Mouse (Mus musculus) 3134 (cell line): ENCODE measurements around the gene Edar.

Source experiments
- DNase-seq: peaks from one replicate; pipeline ENCODE4 v3.0.0-alpha.2; 2011; ENCODE audit warnings: low spot score; ENCODE audit not compliant: insufficient read length; ENCODE audit errors: extremely low read depth

Gene Edar

DNA sequence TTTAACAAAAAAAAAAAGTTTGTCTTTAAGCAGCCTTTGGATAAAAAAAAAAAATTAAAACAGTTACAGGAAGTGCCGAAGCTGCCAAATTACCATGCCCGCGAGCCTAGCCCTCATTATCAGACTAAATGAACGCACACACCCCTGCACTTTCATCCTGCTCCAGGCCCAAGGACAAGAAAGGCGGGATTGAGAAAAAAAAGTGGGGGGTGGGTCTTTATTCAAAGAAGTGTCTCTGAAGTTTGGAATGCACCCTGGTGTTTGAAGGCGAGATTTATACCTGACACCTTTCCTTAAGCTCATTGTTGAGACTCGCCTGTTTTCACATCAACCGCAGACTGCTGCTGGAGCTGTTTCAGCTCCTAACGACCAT is 23.4 kb downstream of the Edar start:
- DNase-seq: no peak

DNA sequence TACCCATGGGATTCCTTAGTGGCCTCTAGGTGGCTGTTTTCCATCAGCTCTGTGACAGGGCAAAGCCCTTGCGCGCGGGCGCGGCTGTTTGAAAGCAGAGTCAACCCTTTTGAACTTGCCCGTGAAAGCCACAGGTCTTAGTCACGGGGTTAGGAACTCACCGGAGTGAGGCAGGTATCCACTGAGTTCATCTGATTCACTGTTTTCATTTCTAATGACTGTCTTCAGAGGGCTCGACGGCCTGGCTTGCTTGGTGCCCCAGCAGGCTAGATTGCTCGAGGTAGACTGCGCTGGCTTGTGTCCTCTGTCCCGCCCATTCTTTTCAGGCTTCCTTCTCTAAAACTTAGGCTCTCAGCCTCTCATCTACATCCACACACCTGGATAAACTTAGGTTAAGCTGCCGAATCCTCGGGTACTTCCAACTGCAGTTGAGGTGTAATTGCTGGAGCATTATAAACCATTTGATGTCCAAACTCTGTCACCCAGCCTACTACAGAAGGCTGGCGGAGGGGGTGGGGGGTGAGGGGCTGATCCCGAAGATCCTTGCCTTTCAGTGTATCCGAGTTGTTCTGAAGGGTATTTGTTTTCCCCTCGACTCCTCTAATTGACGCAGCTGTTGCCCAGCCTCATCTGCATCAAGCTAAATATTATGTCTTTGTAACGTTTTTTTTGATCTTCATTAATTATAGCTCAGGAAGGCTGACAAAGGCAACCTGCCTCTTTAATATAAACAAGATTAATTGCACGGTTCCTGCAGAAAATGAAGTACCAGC is 24.0 kb downstream of the Edar start:
- no peak for DNase-seq

DNA sequence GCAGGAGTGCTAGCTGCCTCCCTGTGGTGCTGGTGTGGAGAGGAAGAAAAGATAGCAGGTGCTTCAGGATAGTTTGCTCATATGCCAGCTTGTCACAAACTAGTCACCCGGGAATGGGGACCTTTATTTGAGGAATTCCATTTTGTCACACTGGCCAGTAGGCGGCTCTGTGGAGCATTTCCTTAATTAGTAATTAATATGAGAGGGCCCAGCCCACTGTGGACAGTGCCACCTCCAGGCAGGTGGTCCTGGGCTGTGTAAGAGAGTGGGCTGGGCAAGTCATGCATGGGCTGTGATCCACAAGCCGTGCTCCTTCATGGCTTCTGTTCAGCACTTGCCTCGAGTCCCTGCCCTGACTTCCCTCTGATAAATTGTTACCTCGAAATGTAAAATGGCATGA is 26.7 kb downstream of the Edar start:
- no peak for DNase-seq

DNA sequence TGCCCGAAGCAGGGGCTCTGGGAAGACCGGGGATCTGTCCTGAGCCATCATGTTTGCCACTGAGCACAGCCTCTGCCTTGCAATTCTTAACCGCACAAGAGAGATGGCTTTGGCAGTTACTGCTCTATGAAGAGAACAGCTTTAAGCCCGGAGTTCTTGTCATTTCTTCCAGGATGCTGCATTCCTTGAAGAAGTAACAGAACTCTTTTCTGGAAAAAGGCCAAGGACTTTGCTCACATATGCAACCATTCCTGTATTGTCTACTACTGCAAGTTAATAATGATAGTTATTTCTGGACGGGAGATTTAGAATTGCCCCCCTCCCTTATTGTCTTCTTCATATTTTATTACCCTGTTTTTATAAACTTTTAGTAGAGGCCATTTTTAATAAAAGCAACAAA is 30.8 kb downstream of the Edar start:
- DNase-seq: no peak

DNA sequence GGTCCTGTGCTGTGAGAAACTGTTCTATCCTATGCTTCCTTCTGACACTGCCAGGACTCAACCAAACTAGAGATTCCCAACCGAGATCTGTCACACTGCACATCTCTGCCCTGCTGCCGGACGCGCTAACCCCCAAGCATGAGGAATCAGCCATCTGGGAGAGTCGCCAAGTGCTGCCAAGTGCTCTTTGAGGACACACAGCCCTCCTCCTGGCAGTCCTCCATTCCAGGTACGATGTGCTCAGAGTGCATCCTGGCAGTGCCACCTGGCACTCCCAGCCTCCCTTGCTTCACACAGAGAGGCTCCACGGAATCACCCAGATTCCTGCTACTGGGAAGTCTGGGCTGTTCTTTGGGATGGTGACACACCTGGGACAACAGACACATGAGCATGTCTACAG is 31.3 kb downstream of the Edar start:
- DNase-seq: no peak

DNA sequence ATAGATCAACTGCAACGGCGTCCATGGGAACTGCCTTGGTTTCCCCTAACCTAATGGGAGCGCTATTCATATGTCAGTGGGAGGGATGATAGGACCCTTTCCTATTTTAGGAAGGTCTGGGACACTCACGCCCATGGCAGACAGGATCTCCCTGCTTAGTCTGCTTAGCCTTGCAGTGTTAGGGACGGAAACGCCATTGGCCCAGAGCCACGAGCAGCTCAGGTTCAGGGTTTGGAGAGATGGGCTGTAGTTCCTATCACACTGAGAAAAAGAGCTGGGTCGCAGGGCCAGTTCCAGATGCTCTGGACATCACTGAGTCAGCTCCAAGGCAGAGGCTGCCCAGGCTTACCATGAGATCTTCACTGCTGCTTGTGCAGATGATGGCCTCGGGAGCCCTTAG is 32.5 kb downstream of the Edar start:
- DNase-seq: no peak

DNA sequence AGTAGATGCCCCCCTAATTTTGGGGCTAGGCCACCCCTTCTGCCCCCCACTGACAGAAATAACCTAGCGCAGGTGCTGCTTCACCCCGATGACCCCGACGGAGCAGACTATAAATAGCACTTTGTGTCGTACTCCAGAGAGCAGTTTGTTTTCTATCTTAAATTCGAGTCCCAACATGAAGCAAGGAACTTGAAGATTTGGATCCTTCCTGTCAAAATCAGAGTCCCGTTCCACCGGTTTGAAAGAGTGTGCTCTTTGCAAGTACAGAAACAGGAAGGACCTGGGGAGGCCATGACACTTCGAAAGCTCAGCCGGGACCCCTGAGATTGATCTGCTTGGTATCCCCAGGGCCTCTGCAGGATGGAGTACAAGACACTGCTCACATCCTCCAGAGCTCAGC is 33.8 kb downstream of the Edar start:
- no peak for DNase-seq

DNA sequence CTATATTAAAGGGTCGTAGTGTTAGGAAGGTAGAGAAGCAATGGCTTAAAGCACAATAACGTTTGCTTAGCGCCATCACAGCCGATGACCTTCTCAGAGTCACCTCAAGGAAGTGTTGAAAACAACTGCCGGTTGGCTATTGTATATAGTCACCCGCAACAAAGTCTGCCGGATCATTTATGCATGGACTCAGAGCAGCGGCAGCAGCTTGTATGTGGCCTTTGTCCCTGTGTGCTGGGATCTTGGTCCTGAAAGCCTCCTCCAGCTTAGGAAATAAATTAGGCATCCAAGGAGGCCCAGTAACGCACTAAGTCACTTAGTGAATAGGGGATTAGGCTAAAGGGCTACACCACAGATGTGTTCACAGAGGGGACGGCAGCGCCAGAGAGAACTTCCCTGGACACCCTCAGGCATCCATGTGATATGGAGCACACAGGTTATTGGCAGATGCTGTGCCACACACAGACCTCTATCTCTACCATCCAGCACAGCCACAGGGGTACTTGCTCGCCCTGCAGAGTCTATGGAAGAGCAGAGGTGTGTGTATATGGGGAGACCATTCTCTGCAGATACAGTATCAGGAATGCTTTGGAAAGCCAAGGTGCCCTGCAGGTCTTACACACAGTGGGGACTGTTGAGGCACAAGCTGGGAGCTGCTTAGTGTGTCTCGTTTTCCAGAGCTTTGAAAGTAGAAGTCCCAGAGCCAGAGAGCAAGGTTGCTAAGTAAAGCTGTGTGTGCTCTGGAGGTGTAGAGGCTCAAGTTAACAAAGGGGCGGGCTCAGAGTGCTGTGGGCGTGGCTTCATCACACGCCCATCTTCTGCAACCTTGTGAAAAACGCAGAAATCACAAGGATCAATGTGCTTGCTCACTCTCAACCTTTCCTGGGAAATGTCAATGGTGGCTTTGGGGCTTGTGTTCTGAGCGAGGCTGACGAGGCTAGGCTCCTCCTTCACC is 34.7 kb downstream of the Edar start:
- no peak for DNase-seq

DNA sequence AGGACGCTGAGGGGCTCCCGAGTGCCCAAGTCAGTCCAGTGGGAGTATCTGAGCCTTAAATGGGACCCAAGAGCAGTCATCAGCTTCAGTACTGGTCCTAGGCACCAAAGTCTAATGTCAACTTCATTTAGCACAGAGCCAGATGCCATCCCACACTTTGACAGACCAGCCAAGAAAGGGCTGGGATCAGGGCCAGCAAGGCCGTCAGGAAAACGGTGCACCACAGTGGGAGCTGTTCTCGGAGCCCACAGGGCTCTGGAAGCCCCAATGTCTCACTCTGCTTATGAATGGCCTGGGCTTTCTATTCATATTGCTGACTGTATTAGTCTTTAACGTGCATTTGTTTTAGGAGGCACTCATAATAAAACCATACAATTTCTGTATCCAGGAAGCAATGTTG is 36.2 kb downstream of the Edar start:
- DNase-seq: no peak

DNA sequence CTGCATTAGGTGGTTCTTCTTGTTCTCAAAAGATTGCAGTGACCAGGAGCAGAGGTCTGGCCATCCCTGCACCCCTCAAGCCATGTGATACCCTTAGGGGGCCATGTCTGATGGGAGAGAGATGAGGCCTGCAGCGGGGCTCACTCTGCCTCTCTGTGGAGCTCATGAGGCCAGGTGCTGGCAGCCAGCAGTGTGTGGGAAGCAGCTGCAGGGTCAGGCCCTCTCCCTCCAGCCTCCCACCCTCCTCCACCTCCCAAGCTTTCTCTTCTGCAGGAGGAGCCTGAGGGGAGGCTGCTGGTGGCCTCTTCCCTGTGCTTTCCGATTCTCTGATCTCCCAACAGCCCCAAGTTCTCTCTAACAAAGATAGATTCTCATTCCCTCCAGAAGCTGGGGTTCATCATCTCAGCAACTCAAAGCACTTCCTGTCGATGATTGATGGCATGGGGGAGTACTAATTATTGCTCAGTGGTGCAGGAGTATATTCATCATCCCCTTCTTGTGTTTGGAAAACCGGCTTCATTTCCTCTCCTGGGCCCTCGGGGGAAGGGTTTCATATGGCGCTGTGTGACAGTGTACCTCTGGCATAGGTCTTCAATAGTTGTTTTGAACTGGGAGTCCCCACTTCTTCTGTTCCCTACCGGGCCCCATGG is 38.9 kb downstream of the Edar start:
- no peak for DNase-seq

DNA sequence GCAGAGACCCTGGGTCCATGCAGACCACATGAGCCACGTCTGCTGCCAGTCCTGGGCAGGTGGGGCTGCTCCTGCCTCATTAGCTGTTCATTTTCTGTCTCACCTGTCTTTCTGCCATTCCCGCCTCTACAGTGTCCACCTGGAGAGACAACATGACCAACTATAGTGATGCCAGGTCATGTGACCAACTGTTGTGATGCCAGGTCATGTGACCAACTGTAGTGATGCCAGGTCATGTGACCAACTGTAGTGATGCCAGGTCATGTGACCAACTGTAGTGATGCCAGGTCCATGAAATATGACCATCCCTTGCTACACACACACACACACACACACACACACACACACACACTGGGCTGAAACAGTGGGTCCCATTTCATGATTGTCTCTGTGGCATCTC is 41.9 kb downstream of the Edar start:
- DNase-seq: no peak

DNA sequence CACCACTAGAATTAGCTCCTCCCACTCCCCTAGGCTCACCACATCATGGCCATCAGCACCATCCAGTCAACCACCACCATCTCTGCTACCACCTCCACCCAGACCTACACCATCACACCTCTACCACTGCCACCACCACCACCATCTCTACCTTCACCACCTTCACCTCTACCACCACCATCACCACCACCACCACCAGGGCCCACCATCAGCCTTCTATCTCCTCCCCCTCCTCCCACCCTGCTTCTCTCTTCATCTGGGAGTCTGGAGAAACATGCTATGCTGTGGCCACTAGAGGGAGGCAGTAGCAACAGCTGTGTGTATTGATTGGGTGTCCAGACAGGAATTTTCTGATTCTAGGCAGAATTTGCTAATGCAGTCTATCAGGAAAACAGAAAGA is 47.9 kb downstream of the Edar start:
- DNase-seq: no peak

DNA sequence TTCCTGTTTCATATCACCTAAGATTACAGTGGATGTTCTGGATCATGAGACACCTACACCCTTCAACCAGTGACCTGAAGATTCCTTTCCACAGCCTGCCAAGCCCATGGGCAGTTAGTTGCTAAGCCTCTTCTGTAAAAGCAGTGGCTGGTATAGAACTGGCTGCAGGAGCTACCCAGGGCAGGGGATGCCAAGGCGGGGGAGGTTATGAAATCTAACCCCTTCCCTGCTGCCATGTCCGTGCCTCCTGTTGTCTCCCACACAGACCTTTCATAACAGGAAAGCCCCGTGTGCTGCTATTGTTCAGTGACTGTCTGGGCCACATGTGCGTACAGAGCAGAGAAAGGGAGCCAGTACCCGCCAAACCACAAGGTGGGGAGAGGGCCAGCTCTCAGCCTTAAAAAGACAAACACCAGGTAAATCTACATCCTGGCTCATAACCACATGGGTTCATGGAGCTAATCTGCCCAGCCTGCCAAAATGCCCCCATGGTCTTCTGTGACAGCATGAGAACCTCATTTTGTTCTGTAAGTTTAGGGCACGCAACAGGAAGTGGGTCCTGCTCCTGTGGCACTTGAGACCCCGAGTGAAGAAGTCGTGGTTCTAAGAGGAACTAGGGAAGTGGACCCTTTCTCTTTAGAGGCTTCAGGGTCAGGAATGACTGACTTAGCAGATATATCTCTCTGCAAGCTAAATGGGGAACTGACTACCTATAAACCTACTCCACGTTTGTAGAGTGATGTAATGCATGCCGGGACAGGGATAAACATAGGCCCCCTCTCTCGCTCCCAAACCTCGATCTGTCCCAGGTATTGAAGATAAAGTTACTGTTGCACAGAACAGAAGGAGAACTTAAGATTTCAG is 50.4 kb downstream of the Edar start:
- no peak for DNase-seq

DNA sequence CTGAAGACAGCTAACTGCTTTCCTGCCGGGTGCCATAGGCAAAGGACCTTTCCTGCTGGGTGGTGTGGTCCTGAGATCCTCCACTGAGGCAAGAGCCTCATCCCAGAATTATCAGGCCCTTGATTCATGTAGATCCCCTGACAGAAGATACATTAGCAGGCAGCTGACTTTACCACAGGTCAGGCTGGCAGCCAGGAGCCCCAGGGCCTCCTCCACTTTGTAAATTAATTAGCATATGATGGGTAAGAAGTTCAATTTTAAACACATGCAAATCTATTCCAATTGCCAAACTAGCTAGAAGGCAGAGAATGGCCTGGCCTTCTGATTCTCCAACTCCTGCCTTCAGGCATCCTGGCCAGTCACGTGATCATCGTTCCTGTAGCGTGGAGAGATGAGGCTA is 56.2 kb downstream of the Edar start:
- DNase-seq: no peak

DNA sequence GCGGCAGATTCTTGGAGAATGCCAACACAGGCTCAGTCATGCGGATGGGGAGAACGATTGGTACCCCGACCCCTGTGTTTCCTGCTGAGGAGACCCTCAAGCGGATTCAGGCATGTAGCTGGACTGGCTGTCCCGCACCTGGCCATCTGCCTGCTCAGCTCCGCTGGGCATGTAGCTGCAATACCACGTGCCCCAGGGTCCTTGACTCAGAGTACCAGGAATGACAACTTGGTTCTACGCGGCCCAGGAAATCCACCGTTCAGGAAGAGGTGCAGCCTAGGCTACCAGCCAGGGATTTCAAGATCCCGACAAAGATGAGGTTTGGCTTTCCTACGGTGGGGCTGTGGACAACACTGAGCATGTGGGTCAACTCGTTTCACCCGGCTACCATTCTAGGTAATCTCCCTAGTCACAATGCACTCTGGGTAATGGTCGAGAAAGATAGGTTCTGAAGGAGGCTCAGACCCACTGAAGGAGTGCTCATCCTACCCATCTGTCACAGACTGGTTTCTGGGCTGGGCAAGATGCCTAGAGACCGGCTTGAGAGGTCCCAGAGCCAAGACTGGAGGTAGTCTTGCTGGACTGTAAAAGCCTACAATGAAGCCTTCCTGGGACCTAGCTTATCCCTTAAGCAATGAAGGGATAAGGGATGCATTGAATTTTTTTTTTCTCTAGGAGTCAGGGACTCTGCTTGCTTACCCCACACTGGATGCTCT is 56.8 kb downstream of the Edar start:
- DNase-seq: no peak

DNA sequence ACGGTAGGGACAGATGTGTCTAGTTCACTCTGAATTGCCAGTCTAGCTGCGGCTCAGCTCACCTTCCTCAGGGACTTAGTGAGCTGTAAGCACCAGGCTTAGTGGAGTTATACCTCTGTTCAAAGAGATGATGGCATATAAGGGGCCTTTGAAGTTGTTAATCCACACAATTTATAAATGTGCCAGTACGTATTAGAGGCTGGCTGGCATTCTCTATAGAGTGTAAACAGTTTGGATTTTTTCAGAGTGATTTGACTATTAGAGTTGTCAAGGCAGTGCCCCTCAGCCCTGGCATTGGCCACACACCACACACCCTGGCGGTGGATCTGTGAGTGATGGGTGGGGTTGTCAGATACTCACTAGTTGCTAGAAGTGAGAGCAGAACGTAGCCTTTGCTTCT is 58.9 kb downstream of the Edar start:
- no peak for DNase-seq

DNA sequence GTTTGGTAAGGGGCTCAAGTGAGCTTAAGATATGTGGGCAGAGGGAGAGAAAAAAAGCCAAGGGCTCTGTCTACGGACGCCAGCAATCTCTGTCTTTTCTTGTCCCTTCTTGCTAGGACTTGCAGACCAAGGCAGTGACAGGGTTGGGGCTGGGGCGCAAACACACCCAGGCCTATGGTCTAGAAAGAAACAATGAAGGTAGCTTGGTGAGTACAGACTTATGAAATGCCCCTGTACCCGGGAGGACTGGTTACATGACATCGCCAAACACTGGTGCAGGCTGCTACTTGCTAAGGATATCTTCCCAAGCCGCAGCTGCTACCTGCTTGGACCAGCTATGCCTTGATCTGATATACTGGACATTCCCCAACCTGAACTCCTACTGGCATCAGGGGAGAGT is 60.9 kb downstream of the Edar start:
- no peak for DNase-seq

DNA sequence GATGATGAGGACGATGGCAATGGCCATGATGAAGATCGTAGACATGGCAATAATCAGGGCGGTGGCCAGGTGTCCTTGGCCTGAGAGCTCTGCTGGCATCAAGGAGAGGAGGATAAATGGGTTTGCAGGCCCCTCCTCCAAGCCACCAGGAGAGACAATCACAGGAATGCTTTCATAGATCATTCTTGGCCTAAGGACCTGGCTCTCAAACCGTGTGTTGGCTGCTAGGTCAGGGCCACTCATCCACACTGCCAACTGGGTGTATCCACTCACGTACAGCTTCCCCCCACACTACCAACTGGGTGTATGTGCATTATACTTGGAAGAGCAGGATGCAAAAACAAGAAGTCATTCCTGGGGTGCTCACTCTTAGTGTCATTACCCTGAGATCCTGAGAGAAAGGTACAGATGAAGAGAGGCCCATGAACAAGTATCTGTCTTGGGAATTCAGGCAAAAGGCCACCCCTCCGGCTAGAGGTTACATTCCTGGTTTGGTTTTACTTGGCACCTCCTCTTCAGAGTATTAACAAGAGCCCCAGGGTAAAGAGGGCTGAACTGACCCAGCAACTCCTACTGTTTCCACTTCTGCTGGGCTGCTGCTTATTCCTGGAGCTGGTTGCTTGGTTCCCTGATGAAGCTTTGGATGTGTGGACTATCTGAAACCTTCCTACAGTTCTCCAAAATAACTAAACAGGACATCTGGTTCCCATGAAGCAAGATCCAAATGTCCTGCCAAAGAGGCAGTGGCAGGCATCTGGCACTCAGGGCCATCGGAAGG is 64.8 kb downstream of the Edar start:
- peak; percentile 27 for DNase-seq

DNA sequence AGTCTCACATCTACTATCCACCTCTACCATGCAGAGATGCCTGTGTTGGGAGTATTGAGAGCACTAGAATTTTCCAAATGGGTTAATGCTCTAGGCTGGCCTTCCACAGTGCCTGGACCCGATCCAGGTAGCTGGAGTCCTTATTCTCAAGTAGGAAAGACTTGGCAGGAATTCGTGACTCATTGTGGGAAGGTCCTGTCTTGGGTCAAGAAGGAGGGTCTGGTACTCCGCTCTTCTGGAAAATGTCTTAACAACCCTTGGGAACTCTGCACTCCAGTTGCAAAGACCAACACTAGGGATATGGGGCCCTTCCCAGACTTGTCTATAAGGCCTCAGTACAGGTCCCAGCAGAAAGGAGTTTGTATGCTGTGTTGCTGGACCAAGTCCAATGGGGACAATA is 66.6 kb downstream of the Edar start:
- DNase-seq: peak; percentile 50
